9 mouse cellular contexts compared by ENCODE assay signal in genomic region chr4:86555035-86555707, GRCm38 (mm10). TPM values are rescaled to one million over a fixed set of nuclear protein-coding genes. Genes with fewer than 3 reads are reported as not detected.
A peak's percentile ranks its signal among the peaks of the same experiment; 100 is the strongest.
DNase-seq lines count a peak whose midpoint lies in the region; ATAC-seq lines count a peak whose summit lies in the region.
"Had no signal": no experiment of that assay in that cellular context is flagged by ENCODE, and none has a peak within 500 bp of the region (broad histone marks: within the 10 kb centered on the region; RNA-seq: fewer than 3 reads in every experiment).

No protein-coding gene starts in this region.

- no peak overlapping the region for H3K27ac ChIP-seq in forebrain, embryonic 14.5 days (ENCODE audit: low read depth, low read length)

- ATAC-seq in forebrain, embryonic 14.5 days: peak; percentile 72
- peak; percentile 82 for ATAC-seq in megakaryocyte progenitor cell, adult 5-6 weeks (replicated peaks; ENCODE audit: poor library complexity)

- H3K9ac ChIP-seq in forebrain, embryonic 14.5 days (ENCODE audit: low read length): no peak overlapping the region

- WGBS in forebrain, embryonic 14.5 days: 22% methylated on average over 6 of the region's 6 CpGs

- no peak overlapping the region for H3K4me2 ChIP-seq in forebrain, embryonic 14.5 days (ENCODE audit: low read length)

- peak; percentile 60 to 76 for DNase-seq in cerebellum, postnatal 10 days
- no peak for DNase-seq in cerebellum, adult 8-10 months
- peak; percentile 13 for DNase-seq in right cerebral cortex, adult 18-20 months
- DNase-seq in right cerebral cortex, postnatal 14 days: no peak
- peak; percentile 85 for DNase-seq in forebrain, embryonic 14.5 days (ENCODE audit: low spot score)
- DNase-seq in ovary, adult 18-20 months (ENCODE audit: low spot score): no peak
- no peak for DNase-seq in urinary bladder, postnatal 4 days (ENCODE audit: low spot score in 2 of 2)

- no peaks in the 10 kb centered on the region for H3K4me1 ChIP-seq in forebrain, embryonic 14.5 days (ENCODE audit: control insufficient read depth, insufficient read depth, low read length)

- H3K36me3 ChIP-seq in forebrain, embryonic 14.5 days (ENCODE audit: control insufficient read depth, insufficient read depth, low read length): no peaks in the 10 kb centered on the region

- H3K4me3 ChIP-seq in forebrain, embryonic 14.5 days (ENCODE audit: low read depth, low read length): no peak overlapping the region

- H3K9me3 ChIP-seq in forebrain, embryonic 14.5 days (replicated peaks; ENCODE audit: control insufficient read depth, low read length): no peaks in the 10 kb centered on the region

- H3K27me3 ChIP-seq in forebrain, embryonic 14.5 days (replicated peaks; ENCODE audit: control insufficient read depth, insufficient read depth, low read length): no peaks in the 10 kb centered on the region

RNA-seq across cellular contexts. Expression of gene Saxo1, which starts 3.0 kb away (rescaled TPM):
- polyA plus RNA-seq in forebrain, embryonic 14.5 days (2014; fragmentation: Nextera tagmentation; extraction: Ambion mirVana): not detected in 2 replicates
- total RNA-seq in megakaryocyte progenitor cell, adult 5-6 weeks (2015): not detected in 2 replicates
- total RNA-seq in megakaryocyte progenitor cell, adult 5-6 weeks (2017): not detected in 2 replicates
- total RNA-seq: layer of hippocampus, postnatal 14 days had no signal

RNA-seq across cellular contexts. Expression of gene Rraga, which starts 20.3 kb away (rescaled TPM):
- polyA plus RNA-seq in forebrain, embryonic 14.5 days (2014; fragmentation: Nextera tagmentation; extraction: Ambion mirVana): 126 and 132 TPM in 2 replicates
- 31.0 and 34.5 TPM in 2 replicates for total RNA-seq in megakaryocyte progenitor cell, adult 5-6 weeks (2015)
- 12.4 and 12.5 TPM in 2 replicates for total RNA-seq in megakaryocyte progenitor cell, adult 5-6 weeks (2017)

RNA-seq across cellular contexts. Expression of gene Haus6, which starts 56.7 kb away (rescaled TPM):
- 11.5 and 12.7 TPM in 2 replicates for polyA plus RNA-seq in forebrain, embryonic 14.5 days (2014; fragmentation: Nextera tagmentation; extraction: Ambion mirVana)
- 22.6 and 26.3 TPM in 2 replicates for total RNA-seq in megakaryocyte progenitor cell, adult 5-6 weeks (2015)
- 28.4 and 35.1 TPM in 2 replicates for total RNA-seq in megakaryocyte progenitor cell, adult 5-6 weeks (2017)

Comparison
In these comparisons a context has a peak if more than half of its experiments do, and no peak if none do; other contexts are left out.
1. DNase-seq: peak in cerebellum, postnatal 10 days (2 of 2), right cerebral cortex, adult 18-20 months (single experiment) and forebrain, embryonic 14.5 days (single experiment); none in cerebellum, adult 8-10 months (single experiment), right cerebral cortex, postnatal 14 days (single experiment), ovary, adult 18-20 months (single experiment) and urinary bladder, postnatal 4 days (0 of 2).